Mouse (Mus musculus) lung, postnatal 25 days (tissue): ENCODE measurements at regions not wholly inside any gene's neighbourhood (a gene's known extent, or its start where the extent isn't known, plus 50 kb on each side); places are given as distances from the start of the nearest gene placed in this dataset.

Experiments
- DNase-seq: peaks from one replicate; pipeline ENCODE4 v3.0.0; 2022; ENCODE audit warnings: low spot score

DNA sequence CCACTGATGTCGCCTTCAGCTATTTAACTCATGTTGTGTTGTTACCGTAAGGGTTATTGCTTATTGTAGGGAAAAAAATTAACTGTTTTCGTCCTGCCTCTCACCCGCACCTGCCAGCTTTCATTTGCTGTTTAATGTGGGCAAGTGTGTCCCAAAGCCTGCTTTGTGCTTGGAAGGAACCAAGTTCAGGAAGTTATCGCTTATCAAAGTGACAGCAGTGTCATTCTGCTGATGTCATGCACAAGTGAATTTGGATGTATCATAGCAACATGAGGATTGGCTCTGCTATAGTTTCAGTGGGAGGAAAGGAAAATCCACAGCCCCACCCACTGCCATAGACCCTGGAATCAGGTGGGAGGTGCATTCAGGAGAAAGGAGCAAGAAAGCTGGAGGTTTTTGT lies 276.5 kb downstream of the Rnf144b start:
- no peak for DNase-seq

DNA sequence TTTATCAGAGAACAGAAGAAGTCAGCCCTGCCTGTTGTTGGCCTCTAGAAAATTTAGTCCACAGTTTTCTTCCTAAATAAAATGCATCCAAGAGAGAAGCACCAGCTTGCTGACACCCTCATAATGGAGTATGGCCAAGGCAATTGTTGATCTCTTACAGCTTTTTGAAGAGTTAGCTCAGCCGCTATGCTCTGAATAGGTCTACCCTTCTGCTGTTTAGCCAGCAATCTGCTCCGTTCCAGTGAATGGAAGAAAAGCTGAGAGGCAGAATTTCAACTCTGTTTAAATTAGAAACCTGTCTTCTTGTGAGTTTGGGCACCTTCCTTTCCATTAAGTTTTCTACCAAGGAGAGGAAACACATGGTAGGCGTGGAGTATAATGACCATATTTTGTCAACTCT lies 290.8 kb downstream of the Rnf144b start:
- DNase-seq, result no peak

DNA sequence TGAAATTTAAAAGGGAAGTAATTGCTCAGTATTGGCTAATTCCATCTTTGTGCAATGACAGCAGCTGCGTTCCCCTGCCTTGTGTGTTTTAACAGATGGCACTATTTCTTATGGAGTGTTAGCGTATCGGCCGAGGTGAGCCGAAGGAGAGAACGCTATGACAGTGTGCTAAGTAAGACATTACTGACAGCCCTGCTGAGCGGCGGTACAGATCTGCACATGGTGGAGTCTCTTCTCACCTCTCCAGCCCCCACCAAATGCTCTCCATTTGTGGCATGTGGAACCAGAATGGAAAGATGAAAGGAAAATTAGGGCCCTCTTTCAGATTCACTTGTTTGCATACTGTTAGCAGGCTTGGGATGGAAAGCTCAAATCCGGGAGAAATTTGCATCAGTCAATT lies 291.5 kb downstream of the Rnf144b start:
- DNase-seq, result no peak

DNA sequence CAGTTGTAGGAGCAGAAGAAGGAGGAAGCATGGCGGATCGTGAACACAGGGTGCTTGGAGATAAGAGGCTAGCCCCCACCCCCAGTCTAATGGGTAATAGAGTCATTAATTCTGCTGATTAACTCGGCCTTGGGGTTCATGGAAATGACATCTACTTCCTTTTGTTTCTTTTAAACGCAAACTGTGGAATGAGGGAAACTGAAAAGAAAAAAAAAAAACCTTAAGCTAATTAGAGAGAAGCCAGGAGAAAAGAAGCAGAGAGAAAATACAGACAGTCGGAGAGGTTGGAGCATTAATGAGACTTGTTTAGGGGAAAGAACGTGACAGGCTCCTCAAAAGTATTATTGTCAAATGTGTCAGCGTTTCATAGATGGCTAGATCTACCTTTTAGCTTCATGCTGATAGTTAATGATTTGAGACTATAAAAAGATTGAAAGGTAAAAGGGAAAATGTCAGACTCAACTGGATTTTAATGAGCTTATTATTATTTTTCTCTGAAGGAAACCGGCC lies 307.5 kb downstream of the Rnf144b start:
- no peak for DNase-seq

DNA sequence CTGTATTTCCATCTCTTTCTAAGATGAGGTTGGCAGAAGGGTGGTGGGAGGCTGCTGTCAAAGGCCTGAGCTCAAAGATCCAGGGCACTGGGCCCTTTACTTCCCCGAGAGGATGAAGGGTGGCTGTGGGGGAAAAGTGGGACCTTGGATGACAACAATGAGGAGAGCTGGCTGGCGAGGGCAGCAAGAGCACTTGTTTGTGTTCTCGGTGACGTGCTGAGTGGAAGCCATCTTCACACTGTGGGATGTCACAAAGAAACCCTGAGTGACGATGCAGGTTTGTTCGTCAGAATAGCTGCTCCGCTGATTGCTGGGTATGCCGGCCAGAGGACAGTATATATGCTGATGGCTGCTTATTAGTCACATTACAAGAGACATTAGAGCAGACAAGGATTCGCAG lies 308.0 kb downstream of the Rnf144b start:
- DNase-seq, result no peak

DNA sequence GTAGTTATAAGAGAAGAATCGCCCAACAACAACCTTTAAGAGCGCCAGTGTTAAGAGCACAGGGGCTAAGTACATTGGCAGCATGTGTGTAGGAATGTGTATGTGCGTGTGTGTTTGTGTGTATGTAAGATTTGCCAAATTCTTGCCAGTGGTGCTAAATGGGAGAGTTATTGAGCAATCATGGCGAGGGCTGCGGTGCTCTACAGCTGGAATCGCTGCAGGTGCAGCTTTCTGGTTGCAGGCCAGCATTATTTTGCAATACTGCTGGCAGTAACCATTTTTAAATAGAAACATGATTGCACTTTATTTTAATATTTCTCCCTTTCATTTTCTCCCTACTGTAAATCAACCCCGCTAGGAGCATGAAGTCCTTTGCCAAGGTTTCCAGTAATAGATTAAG lies 313.2 kb downstream of the Rnf144b start:
- DNase-seq, result peak; percentile 1

DNA sequence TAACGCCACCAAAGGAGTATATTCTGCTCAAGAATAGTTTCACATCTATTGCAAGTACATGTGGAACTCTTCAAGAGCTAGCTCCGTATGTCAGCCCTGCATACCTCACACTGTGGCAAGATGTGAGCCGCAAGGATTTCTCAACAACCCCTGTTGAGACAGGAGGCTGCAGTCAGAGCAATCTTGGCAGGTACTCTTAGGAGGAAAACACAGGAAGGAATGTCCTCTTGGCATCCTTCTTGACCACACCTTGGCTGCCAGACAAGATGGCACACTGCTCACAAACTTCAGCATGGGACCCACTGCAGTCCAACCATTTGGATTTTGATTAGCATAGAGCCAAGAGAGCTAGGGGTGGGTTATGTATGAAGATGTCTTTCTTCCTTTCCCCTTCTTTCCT lies 322.4 kb downstream of the Rnf144b start:
- no peak for DNase-seq

DNA sequence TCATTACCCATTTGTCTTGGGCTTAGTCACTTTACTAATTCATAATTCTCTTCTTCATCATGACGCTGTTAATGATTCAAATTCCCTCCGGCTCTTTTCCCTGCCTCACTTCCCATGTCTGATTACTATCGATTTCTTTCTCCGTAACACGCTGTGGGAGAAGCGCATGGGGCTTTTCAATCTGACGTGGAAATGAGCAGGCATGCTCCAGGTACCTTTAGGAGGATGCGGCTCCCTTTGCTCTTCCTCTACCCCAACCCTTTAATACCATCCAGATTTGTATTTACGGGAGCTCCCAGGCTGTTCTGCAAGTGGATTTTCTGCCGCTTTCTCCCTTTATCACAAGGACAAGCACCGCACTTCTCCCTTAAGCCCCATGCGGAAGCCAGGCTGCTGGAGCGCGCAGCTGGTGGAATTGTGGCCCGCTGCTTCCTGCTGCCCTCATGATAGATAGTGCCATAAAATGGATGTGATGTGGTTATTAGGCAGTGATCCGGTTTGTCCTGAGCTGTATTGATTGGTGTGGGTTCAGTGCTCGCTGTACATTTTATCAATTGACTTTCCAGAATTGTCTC lies 329.8 kb downstream of the Rnf144b start:
- no peak for DNase-seq

DNA sequence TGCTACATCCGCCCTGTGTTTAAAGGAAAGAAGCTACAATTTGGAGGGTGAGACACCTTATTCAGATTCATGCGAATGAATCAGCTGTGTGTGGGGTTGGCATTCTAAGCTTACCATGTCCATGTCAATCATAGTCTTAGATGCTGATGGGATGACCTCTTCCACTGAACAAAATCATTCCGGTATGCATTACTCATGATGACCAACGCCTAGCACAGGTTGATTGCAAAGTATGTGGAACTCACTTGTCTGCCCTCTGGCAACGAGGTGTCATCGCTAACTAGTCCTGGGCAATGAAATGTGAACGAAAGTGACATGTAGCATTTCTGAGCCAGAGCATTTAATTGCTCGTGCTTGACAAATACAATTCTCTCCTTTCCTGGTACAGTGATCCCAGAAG lies 339.7 kb downstream of the Rnf144b start:
- DNase-seq, result no peak

DNA sequence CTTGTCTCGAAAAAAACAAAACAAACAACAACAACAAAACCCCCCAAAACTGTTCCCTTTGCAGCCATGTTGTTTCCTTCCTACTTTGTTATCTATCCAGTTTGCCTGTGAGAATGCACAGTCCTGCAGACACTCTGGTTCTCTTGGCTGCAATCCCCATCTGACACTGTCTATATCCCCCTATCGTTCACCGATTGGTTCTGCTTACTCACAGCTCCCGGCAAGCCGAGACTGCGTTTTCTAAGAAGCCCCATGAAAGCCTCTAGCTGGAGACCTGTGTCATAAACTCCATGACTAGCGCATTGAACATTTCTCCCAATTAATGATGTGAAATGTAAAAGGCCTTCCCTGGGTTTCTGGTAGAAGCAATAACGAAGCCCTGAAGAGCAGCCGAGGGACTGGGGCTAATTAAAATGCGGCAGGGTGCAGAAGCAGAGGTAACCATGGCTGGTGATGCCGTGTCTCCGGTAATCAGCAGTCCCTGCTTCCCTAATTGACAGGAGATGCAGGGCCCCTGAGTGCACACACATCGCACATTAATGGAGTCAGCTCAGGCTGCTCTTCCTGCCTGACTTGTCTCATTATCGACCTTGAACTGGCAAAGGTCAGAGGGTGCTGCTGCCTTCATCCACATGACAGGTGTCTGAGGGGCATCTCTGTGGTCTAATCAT lies 349.2 kb downstream of the Rnf144b start:
- DNase-seq, result no peak

DNA sequence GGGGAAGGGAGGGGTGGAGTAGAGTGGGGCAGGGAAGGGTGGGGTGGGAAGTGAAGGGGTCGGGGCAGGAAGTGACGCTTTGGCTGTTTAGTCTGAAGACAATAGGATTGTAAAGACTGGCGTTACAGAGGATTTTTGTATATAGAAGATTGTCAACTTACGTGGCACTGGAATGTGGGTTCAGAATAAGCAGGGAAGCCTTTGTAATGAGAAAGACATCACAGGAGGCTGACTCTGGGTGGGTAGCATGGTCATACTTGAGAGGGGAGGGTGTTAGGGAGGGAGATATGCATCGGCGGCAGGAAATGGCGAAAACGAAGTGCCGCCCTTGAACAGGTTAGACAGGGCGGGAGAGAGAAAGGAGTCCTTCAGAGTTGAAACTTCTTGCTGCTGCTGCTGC lies 357.7 kb downstream of the Rnf144b start:
- peak; percentile 2 for DNase-seq

DNA sequence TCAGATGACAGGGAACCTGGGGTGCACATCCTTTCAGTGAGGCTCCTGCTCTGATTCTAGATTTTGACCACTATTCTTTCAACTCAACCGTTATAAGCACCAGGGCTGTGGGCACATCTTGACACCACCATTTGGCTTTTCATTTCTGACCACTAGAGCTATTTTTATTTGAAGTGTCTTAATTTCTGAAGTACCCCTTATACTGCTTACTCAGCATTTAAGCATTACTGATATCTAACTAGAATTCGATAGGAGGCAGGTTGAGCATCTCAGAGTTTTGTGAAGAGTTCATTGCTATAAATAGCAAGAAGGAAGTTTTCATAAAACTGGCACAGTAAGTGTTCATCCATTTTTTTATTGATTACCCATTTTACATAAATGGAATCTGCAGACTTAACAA lies 362.4 kb downstream of the Rnf144b start:
- no peak for DNase-seq

DNA sequence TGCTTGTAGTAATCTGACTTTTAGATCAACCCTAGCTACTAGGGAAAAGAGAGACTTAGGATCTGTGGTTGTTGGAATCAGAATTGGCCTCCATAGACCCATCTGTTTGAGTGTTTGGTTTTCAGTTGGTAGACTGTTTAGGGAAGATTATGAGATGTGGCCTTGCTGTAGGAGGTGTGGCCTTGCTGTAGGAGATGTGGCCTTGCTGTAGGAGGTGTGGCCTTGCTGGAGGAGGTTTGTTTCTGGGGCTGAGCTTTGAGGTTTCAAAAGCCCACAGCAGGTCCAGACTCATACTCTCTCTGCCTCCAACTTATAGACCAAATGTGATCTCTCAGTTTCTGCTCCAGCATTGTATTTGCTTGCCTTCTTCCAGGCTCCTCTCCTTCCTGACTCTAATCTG lies 363.7 kb downstream of the Rnf144b start:
- DNase-seq, result no peak

DNA sequence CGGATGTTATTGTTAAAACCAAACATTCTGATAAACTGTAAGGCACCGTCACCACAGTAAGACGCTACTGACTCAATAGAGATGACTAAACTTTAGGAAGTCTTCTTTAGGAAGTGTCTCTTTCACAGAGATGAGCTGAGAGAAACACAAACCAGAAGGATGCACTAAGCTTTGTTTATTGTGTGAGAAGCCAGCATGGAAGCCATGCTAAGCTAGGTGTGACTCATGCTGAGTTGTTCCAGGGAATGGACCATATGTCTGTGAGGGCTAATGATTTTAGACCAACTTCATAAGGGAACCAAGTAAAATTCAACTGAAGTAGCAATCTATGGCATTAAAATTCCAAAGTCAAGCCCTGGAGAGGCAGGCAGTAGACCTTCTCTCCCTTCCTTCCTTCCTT lies 364.2 kb downstream of the Rnf144b start:
- DNase-seq, result no peak

DNA sequence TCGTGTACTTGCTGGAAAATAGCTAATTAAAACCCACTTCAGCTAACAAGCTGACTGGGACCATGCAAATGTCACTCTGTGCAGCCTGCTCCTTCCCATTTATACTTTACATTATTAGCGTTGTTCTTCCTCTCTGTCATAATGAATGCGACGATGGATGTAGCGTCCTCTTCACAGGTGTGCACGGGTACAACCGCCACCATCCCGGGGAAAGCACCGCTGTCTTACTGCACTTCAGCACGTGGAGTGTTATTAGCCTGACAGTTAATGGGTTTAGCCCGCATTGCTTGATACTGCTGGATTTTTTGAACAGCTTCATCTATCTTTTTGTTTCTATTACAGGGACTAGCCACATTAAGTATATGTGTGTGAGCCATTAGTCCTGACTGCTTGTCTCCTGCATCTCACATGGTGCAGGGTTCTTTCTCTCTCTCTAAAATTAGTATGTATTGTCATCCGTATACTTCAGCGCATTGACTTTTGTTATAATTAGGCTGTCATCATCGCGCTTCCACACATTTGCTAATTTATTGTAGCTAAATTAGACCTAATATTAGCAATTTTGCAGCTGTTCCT lies 383.0 kb downstream of the Rnf144b start:
- DNase-seq, result no peak

DNA sequence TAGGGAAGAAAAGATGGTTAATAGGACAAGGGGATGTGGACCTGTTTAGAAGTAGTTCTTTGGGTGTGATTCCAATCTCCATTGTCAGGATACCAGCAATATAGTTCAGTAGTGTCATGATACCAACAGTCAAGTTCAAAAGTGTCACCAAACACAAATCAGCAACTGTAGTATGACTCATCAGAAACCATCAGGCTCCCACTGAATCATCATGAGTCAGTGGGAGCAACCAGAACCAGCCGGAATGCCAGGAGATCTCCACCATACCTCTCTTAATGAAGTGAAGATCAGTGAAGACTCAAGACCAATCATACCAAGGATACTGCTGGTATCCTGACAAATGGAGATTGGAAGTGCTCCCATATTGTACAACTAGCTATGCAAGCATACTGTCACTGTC lies 410.5 kb downstream of the Rnf144b start:
- DNase-seq, result no peak

DNA sequence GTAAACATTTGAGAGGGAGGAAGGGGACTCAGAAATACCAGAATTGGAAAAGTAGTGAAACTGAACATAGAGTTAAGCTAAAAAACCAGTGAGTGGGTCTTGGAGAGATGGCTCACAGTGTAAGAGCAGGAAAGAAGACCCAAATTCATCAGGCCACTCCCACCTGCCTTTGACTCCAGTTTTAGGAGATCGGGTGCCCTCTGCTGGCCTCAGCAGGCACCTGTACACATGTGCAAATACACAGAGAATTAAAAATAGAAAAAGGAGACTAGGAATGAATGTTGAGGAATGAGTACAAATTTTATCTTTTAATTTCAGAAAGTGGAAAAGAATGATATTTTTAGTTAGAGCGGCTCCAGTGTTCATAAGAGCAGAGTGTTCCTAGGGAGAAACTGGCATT lies 414.7 kb downstream of the Rnf144b start:
- no peak for DNase-seq

DNA sequence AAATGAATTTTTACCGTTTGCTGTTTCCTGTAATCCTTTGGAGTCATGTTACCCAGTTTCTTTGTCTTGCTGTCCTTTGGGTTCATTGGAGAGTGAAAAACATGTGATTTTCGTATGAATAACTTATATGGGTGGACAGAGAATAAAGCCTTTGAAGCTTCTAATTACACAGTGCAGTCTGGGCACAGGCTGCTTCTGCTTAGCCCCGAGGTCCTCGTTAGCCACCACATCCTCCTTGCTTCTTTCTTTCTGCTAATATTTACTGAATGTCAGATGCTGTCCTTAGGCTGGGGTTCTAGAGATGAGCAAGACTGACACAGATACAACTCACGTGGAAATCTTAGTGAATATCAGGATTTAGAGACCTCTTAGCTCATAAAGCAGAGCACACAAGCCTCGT lies 427.2 kb downstream of the Rnf144b start:
- DNase-seq, result no peak

DNA sequence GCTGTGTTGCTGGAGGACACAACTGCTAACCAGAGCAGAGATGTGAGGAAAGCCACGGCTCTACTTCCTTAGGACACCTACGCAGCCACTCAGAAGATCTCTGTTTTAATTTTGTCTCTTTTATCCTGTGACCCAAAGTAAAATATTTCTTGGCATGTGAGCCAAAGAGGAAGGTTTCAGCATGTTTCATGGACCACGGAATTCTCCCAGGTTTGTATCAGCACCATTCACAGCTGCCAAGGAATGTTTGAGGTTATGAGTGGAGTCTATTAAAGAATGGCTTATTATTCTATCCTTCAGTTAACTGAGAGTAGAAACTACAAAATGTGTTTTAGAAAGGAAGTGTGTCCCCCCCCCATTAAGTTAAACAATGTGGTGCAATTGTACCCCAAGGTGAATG lies 429.8 kb downstream of the Rnf144b start:
- DNase-seq, result no peak

DNA sequence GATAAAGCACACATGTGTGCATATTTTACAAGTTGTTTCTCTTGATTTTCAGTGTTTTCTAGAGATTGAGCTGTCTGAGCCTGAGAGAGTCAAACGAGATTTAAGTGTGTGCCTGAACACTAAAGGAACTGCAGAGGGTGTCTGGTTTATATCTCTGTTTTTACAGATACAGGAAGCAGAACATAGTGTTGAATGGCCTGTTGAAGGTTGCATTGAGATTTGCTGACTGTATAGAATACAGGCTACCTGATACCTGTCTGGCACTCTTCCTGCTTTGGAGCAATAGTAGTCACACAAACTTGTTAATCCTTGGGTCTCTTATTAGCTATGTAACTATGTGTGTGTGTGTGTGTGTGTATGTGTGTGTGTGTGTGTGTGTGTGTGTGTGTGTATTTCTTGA lies 431.7 kb downstream of the Rnf144b start:
- DNase-seq, result no peak

DNA sequence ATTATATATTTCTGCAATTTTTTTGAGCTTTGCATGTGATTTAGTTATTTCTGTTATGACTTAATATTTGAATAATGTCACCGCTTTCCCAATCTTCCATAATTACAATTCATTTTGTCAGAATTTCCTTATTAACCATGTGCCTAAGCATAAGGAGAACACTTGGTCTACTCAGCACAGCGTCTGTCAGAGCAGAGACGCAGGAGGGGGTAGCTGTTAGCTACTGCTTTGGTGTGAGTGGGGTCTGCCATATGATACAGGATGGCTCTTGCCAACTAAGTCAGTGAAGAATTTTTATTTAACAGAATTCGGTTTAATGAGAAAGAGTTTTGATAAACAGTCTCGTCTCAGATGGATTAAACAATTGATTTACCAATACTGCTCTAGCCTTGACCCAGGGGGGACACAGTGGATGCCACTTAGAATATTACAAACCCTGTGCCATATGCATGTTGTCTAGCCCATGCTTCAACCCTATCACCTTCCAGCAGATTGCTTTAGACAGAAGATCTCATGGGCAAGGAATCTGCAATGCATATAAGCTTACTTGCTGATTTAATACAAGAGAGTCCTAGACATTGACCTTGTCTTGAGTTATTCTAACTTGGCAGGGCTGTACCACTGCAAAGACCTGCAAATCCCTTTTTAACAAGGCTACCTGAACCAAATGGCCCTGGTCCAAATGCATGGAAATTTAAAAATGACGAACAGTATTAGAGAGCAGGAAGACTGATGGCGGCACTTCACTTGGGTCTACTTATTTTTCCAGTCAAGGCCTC lies 434.9 kb downstream of the Rnf144b start:
- no peak for DNase-seq

DNA sequence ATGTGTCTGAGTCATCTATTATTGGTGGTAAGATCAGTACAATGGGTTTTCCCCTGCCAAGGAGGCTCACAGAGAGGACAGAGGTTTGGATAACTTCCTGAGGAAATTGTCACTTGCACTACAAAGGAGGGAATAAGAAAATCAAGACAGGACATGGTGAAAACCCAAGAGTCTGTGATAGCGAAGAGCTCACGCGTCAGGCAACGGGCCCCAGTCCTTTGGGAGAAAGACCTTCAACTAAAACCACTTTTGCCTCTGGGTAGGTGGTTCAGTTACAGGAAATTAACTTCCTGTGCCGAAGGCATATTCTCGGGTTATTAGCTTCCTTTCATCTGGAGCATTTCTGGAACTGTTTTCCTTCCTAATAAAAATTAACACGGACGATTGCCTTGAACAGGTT lies 440.4 kb downstream of the Rnf144b start:
- DNase-seq, result no peak

DNA sequence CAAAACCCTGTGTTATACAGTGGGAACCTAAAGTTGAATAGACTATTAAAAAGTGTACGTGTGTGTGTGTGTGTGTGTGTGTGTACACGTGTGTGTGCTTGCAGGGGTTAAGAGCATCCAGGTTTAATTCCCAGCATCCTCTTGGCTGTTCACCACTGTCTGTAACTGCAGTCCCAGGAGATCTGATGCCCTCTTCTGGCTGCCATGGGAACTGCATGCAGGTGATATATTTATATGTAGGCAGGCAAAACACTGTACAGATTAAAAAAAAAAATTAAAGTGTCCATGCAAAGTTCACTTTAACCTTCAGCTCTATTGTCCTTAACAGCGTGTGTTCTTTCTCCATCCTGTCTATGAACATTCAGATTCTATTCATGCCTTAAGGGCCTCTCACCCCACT lies 454.1 kb downstream of the Rnf144b start:
- no peak for DNase-seq
